Mouse (Mus musculus) ES-Bruce4 (cell line): Measurements from ENCODE around the gene Pvr.

Experiments
- CTCF ChIP-seq: IDR thresholded peaks from one replicate; pipeline ENCODE4 v1.8.1; 2011; ENCODE audit warnings: low read depth, low read length
- EP300 ChIP-seq: IDR thresholded peaks from 2 replicates; pipeline ENCODE4 v1.6.1; 2011; ENCODE audit warnings: low read depth, low read length; ENCODE audit not compliant: insufficient read depth

DNA sequence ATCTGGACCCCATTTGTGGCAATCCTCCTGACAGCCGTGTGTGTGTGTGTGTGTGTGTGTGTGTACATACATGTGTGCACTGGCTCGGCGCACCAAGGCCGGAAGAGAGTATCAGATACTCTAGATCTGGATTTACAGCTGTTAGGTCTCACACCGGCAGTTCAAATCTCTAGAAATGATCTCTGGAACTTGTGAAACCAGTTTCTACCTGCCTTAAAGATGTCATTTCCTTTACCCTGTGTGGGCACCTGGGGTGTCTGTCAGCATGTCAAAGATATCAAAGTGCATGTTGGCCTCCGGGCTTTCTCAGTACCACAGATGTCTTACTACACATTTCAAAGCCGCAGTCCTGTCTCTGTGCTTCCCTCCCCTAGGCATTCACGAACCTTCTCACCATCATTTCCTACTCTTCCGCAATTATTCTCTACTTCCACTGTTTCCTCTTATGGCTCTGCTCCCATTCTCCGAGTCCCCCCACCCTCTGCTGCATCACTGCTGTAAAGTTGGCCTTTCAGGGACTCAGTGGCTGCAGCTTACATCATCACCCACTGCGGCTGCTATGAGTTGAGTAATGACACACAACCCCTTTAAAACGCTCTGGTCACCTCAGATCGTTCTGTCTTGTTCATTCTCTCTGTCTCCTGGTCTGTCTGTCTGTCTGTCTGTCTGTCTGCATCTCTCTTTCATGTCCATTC is 25.0 kb upstream of the Pvr start:
- TF ChIP-seq CTCF (no peak), EP300 (no peak)
